Mouse (Mus musculus) stomach, postnatal 0 days (tissue): Measurements from ENCODE around the gene Fbxw5. TPM values are rescaled to one million over a fixed set of nuclear protein-coding genes. Genes with fewer than 3 reads are reported as not detected.

Experiments
- ATAC-seq: fragments of 200-750 bp; cut with Nextera tagmentation; 2 replicates; pipeline ENCODE4 v1.8.0; 2017; ENCODE audit not compliant: low FRiP score, low TSS enrichment
- DNase-seq: peaks from one replicate; pipeline ENCODE4 v3.0.0-alpha.2; 2016; ENCODE audit warnings: low spot score
- H3K27ac ChIP-seq: fragments of 300-500 bp; sonication (generic); replicated peaks from 2 replicates; pipeline ENCODE4 v1.5.1; 2014; ENCODE audit warnings: mild to moderate bottlenecking, control low read depth
- H3K27me3 ChIP-seq: fragments of 300-500 bp; sonication (generic); 2 replicates; pipeline ENCODE4 v1.6.1; 2014; ENCODE audit warnings: low read length; ENCODE audit not compliant: control insufficient read depth, insufficient read depth
- H3K36me3 ChIP-seq: fragments of 300-500 bp; sonication (generic); 2 replicates; pipeline ENCODE4 v1.6.1; 2014; ENCODE audit warnings: low read length, mixed read lengths; ENCODE audit not compliant: control insufficient read depth, insufficient read depth
- H3K4me1 ChIP-seq: fragments of 300-500 bp; sonication (generic); replicated peaks from 2 replicates; pipeline ENCODE4 v1.6.1; 2014; ENCODE audit warnings: antibody characterized with exemption; ENCODE audit not compliant: control insufficient read depth, insufficient read depth
- H3K4me2 ChIP-seq: fragments of 300-500 bp; sonication (generic); replicated peaks from 2 replicates; pipeline ENCODE4 v1.6.1; 2014; ENCODE audit warnings: low read depth, mild to moderate bottlenecking, control low read depth, moderate library complexity
- H3K4me3 ChIP-seq: fragments of 300-500 bp; sonication (generic); 2 replicates; pipeline ENCODE4 v1.5.1; 2014; ENCODE audit warnings: low read depth, low read length, control low read depth
- H3K9ac ChIP-seq: fragments of 300-500 bp; sonication (generic); 2 replicates; pipeline ENCODE4 v1.6.1; 2014; ENCODE audit warnings: mild to moderate bottlenecking, low read length, control low read depth, mixed read lengths
- H3K9me3 ChIP-seq: fragments of 300-500 bp; sonication (generic); 2 replicates; pipeline ENCODE4 v1.6.1; 2016; ENCODE audit warnings: low read length; ENCODE audit not compliant: control insufficient read depth
- CTCF ChIP-seq: IDR thresholded peaks from 2 replicates; pipeline ENCODE4 v1.5.1; 2016; ENCODE audit warnings: antibody characterized with exemption, low read depth, mild to moderate bottlenecking, moderate library complexity
- EP300 ChIP-seq: optimal IDR thresholded peaks from 2 replicates; pipeline ENCODE3; 2016; ENCODE audit warnings: antibody characterized with exemption
- WGBS: fragments of 180-500 bp; shearing (Covaris S2); extraction: QIAGEN DNeasy Blood & Tissue Kit; methylation state at CpG from one replicate; pipeline ENCODE4 v1.1.7; 2014; 5-methylcytosine and 5-hydroxymethylcytosine counted together
- polyA plus RNA-seq: library from polyadenylated mRNA; unstranded; fragments of >200 nt; fragmentation: Nextera tagmentation; extraction: Ambion mirVana; gene quantifications from 2 replicates; pipeline ENCODE4 v1.2.1, GENCODE M21; 2015

Gene Fbxw5
- polyA plus RNA-seq, 1 experiment from 2014 or later, result 39.3 TPM

- no peak overlapping the region for H3K9ac ChIP-seq
- no peak overlapping the region for H3K4me2 ChIP-seq
- no peak for DNase-seq
- H3K9me3 ChIP-seq, result no peaks in the 10 kb centered on the region
- ATAC-seq, result no peak
- no peak overlapping the region for H3K4me3 ChIP-seq
- TF ChIP-seq EP300, result no peak
- TF ChIP-seq CTCF, result no peak
- 83% methylated on average over 8 of the region's 8 CpGs for WGBS
- no peak overlapping the region for H3K27ac ChIP-seq
- H3K36me3 ChIP-seq, result no peaks in the 10 kb centered on the region
- H3K4me1 ChIP-seq, result peaks cover 2% of the 10 kb centered on the region; the same call in 1 of the 2 replicates
- no peaks in the 10 kb centered on the region for H3K27me3 ChIP-seq
Measured at GRCm38 (mm10) chr2:25477541-25477940, 23.0 kb upstream of the Fbxw5 start.

GRCm38 (mm10) chr2:25477967-25478675 lies 22.4 kb upstream of the Fbxw5 start:
- no peaks in the 10 kb centered on the region for H3K27me3 ChIP-seq
- TF ChIP-seq EP300 (no peak), CTCF (no peak)
- H3K4me3 ChIP-seq, result no peak overlapping the region
- H3K9me3 ChIP-seq, result no peaks in the 10 kb centered on the region
- peaks cover 2% of the 10 kb centered on the region; the same call in 1 of the 2 replicates for H3K4me1 ChIP-seq
- H3K4me2 ChIP-seq, result no peak overlapping the region
- DNase-seq (no peak), ATAC-seq (no peak)
- no peak overlapping the region for H3K27ac ChIP-seq
- WGBS, result 86% methylated on average over 3 of the region's 3 CpGs
- H3K36me3 ChIP-seq, result no peaks in the 10 kb centered on the region
- no peak overlapping the region for H3K9ac ChIP-seq

GRCm38 (mm10) chr2:25479551-25480311 lies 20.8 kb upstream of the Fbxw5 start:
- no peaks in the 10 kb centered on the region for H3K27me3 ChIP-seq
- no peaks in the 10 kb centered on the region for H3K9me3 ChIP-seq
- WGBS, result 37% methylated on average over 10 of the region's 10 CpGs
- H3K36me3 ChIP-seq, result no peaks in the 10 kb centered on the region
- no peak overlapping the region for H3K9ac ChIP-seq
- peaks cover 2% of the 10 kb centered on the region; the same call in 1 of the 2 replicates for H3K4me1 ChIP-seq
- TF ChIP-seq CTCF (no peak), EP300 (no peak)
- H3K27ac ChIP-seq, result peak overlapping the region; percentile 84
- DNase-seq (peak; percentile 62), ATAC-seq (peak; percentile 47)
- 0 out of 2 replicates have a peak overlapping the region, but pooled peaks have one; percentile 11 for H3K4me2 ChIP-seq
- no peak overlapping the region for H3K4me3 ChIP-seq

GRCm38 (mm10) chr2:25480541-25480940 lies 20.0 kb upstream of the Fbxw5 start:
- peak overlapping the region; percentile 84 for H3K27ac ChIP-seq
- no peak for ATAC-seq
- DNase-seq, result no peak

GRCm38 (mm10) chr2:25482969-25483368 lies 17.6 kb upstream of the Fbxw5 start:
- TF ChIP-seq CTCF (peak; percentile 76), EP300 (no peak)
- Histone ChIP-seq H3K27me3 (no peaks in the 10 kb centered on the region), H3K4me1 (peaks cover 2% of the 10 kb centered on the region; the same call in 1 of the 2 replicates), H3K36me3 (no peaks in the 10 kb centered on the region), H3K4me3 (no peak overlapping the region), H3K9ac (no peak overlapping the region), H3K4me2 (no peak overlapping the region), H3K9me3 (no peaks in the 10 kb centered on the region), H3K27ac (no peak overlapping the region)
- 18% methylated on average over 7 of the region's 7 CpGs for WGBS
- DNase-seq, result peak; percentile 79
- no peak for ATAC-seq

More at GRCm38 (mm10) chr2:25480541-25480940, 20.0 kb upstream of the Fbxw5 start:
- WGBS, result 83% methylated on average over 1 of the region's 1 CpGs
- Histone ChIP-seq H3K27me3 (no peaks in the 10 kb centered on the region), H3K4me2 (no peak overlapping the region), H3K9ac (no peak overlapping the region), H3K4me3 (no peak overlapping the region), H3K9me3 (no peaks in the 10 kb centered on the region), H3K36me3 (no peaks in the 10 kb centered on the region), H3K4me1 (peaks cover 2% of the 10 kb centered on the region; the same call in 1 of the 2 replicates)
- TF ChIP-seq CTCF (no peak), EP300 (no peak)
